Mouse (Mus musculus) kidney, postnatal 14 days (tissue): ENCODE measurements around the gene Csnk1e.

Experiments
- DNase-seq: peaks from one replicate; pipeline ENCODE4 v3.0.0; 2022; ENCODE audit warnings: mixed read lengths

Gene Csnk1e

DNA sequence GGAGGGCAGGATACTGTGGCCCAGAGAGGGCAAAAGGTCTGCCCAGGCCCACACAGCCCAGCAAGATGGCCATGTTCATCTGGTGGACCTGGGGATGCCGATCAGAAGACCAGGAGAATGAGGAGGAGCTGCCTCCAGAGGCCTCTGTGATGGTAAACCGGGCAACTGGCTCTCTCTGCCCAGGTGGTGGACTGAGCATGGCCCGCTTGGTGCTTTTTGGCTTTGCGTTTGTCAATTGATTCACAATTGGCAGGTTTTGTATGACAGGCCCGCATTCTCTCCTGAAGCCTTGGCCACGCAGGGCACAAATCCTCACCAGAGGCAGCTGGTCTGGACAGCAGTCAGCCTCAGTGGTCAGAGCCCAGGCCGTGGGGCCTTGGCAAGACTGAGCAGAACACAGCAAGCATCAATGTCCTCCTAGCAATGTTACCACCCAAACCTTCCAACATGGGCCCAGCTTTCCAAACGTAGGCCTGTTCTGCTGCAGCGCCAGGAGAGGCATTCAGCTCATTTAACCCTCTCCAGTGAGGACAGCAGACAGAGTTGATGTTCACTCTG lies 12.3 kb downstream of the Csnk1e start:
- no peak for DNase-seq

DNA sequence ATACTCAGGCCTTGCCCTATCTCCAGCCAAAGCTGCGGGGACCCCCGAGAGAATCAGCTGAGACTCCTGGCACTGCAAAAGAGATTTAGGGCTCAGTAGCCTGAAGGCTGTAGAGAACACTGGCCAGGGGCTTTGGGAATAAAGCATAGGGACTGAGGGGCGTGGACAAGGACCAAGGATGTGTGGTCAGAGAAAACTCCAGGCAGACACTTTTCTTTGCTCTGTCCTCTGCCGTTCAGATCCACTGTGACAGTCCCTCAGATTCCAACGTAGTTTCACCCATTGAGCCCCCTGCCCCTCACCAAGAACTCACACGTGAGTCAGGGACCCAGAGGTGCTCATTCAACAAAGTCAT lies 13.1 kb downstream of the Csnk1e start:
- no peak for DNase-seq

DNA sequence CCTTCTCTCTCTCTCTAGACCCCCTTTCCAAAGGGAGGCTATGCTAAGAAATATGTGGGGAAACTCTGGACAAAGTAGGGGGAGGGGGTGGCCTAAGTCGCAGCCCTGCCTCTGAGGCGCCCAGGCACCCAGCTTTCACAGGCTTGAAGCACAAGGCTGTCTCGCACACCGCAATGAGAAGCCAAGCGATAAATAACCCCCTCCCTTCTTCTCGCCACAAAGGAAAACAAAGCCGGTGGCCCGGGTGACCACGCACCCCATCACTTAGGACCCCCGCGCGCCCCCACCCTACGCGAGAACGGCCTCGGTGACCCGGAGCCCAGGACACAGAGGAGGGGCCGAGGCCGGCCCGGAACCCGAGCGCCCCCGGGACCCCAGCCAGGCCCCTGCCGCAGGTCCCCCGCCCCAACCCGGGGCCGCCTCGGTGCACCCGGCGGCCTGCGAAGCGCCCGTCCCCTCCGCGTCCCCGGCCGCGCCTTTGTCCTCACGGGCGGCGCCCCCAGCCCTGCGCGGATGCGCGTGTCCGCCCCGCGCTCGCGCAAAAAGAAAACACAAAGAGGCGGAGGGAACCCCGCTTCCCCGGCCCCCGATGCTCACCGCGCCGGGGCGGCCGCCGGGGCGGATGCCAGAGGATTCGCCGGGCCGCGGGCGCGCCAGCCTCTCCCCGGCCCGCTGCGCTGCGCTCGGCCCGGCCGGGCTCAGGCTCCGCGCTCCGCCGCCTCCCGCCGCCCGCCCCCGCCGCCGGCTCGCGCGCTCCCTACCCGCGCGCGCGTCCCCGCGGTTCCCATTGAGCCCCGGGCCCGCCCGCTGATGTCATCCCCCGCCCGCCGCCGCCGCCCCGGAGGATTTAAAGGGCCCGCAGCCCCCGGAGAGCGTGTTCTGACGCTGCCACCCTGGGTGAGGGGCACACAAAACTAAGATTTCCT lies 13.8 kb downstream of the Csnk1e start:
- DNase-seq = peak; percentile 90

DNA sequence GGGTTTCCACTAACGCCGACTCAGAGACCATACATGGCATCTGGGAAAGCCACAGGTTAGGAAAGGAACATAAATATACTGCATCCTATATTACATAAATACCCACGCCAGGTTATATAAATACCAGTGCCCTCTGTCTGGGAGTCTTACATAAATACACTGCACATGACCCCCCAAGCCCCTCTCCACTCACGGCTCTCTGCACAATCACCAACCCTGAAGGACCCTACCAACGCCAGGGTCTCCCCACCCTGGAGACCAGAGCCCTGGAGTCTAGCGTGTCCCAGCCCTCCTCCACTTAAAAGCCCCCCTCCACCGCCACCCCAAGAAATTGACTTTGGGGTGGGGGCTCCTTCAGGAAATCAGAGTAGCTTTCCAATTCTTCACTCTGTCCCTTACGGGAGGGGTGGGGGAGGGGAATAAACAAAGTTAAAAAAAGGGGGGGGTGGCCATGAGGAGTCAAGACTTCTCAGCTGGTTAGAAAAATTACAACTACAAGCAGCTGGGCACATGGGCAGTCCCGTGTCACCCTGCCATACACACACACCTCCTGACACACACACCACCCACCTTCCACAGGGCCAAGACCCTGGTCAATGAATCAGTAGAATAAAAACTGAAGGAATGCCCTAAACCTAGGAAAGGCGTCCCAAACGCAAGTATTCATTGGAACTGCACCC lies 14.6 kb downstream of the Csnk1e start:
- DNase-seq = no peak

DNA sequence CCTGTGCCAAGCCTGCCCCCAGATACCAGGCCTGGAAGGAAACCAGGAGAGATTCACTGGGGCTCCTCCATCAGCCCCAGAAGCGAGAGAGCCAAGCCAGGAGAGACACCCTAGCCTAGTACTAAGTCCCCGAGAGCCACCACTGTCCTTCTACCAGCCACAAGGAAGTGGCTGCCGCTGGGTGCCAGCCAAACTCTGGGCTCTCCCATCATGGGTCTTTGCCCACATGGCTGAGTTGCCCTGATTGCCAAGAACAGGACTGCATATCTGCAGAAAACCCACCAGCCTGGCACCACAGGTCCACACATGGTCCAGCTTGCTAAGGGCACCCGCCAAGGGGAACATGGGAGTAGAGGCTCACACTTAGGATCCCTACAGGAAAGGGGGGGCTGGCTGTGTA lies 15.1 kb downstream of the Csnk1e start:
- DNase-seq = peak; percentile 64

DNA sequence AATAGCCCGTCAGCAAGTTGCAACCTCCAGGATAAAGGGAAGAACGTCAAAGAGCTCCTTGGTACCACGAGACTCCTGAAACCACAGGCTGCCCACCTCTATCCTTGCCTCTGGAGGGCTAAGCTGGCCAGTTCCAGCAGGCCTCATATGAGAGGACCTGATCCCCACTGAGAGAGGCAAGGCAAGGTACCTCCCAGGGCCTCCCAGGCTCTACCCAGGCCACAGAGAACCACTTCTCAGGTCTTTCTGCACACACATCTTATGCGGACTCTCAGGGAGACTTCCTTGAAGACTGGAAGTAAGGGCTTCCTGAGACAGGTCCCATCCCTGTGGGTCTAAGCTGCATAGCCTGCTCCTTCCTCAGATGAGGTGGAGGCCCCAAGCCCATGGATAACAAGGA lies 16.0 kb downstream of the Csnk1e start:
- no peak for DNase-seq

DNA sequence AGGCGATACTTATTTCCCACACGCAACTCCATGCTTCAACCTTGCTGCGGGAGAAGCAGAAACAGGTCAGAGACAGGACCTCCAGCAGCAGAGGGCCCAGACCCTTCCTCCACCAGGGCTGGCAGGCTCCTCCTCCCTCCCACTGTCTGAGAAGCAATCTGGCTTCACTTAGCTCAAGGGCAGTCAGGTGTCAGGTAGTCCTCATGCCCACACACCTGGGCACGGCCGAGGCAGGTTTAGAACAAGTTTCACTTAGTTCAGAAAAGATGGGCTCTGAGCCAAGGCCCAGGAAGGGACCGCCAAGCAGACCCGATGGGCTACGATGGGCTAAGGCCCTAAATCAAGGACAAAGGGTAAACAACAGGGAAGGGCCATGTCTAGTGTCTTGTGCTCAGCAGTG lies 16.6 kb downstream of the Csnk1e start:
- DNase-seq = no peak

DNA sequence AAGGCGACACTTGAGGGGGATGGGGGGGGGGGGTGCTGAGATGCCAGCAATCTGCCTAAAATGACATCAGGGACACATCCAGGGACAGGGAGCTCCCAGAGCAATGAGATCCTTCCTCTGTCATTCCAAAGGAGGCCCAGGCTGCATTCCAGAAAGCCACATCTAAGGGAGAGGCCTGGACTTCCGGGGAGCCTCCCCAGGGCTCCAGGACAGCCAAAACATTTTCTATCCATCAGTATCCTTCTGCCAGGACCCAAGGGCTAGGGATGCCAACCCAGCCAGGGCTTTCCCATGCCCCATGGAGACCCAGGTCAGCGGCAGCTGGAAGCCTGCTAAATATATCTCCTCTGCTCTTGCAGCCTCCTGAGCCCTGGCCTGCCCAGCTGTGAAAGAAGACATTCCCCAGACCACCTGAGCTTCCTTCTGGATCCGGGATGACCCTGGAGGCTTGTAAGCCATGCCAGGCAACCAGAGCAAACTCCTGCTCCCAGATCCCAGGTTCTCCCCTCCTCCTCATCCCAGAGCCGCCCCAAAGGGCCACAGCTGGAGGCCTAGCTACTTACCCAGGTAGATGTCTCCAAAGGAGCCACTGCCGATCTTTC lies 17.1 kb downstream of the Csnk1e start:
- no peak for DNase-seq

DNA sequence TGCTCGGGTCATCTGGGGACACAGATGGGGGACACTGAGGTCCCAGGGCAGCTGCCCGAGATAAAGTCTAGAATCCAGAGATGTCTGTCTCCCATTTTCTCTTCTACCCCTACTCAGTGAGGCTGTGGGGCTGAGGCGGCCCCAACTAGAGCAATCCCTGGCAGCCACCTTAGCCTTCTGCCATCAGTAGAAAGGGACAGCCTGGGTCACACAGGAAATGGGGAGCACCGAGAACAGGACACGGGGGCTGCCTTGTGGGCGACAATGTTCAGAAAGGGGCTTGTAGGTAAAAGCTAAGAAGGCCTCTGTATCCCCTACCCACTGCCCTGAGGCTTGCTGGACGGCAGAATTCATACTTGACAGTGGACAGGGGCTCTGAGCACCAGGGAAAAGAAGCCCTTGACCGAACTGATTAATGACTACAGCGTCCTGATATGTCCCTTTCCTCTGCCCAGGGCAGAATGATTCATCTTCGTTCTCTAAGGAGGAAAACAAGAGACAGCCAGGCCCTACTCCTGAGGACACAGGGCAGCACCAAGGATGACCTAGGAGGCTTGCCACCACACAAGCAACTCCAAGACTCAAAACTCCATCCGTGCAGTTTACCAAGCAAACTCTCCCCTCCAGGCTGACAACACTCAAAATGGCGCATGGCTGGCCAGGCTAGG lies 17.7 kb downstream of the Csnk1e start:
- DNase-seq = no peak

DNA sequence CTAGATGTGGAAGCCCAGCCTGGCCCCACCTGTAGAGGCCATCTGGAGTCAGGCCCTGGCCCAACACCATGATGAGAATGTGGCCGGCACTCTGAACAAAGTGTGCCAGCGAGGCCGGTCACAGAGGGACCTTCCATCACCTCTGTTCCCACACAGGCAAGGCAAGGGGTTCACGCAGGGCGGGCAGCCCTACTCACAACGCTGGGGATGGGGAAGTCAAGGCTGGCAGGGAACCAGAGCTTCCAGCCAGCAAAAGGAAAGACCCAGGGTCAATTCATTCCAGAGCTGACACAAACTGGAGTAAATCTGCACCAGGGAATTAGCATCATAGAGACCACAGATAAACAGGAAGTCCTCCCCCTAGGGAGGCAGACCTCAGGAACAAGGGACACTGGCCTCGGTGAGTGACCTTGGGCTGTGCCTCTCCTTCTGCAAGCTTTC lies 18.9 kb downstream of the Csnk1e start:
- peak; percentile 70 for DNase-seq

DNA sequence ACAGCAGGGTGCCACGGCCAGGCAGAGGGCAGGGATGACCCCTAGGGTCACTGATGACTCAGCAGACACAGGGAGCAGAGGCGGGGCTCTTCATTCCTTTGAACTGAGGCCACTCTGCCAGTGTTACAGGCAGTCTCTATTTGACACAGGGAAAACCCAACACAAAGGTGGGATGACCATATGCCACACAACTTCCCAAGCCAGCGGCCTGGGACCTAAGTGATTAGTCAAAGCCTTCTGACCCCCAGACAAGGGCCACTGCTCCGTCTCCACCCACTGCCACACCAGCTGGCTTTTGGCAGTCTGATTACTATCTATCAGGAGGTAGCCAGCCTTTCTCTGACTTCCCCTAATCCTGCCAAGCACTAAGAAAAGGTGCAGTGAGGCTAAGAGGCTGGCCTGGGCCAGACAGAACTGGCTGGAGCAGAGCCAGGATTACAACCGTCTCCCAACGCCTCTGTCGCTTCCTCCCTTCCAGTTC lies 20.1 kb downstream of the Csnk1e start:
- DNase-seq = peak; percentile 75

DNA sequence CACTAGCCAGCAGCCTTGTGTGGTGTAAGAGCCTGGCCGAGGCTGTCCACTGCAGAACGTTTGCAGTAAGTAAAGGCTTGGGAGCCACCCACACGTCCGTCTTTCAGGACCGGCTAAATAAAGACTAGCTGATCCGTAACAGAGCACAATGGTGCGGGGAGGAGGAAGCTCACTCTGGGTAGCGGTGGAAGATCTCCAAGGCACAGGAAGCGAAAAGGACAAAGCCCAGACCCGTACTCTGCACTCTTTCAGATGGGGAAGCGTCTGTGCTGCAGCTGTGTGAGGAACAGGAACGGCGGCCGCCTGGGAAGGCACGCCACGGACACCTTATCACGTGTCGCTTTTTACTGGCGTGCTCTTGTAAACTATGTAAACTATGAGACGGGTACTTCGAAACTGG lies 22.5 kb downstream of the Csnk1e start:
- DNase-seq = peak; percentile 53

DNA sequence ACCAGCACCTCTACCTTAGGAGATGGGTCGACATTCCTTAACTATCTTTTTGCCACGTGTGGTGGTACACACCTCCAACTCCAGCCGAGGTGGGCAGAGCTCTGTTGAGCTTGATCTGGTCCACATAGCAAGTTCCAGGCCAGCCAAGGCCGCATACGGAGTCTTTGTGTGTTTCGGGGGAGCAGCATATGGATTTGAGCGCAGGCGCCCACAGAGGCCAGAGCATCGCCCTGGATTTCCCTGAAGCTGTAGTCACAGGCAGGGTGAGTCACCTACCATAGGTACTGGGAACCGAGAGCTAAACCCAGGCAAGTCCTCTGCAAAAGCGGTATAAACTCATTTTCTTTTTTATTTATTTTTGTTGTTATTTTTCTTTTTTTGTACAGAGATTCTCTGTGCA lies 23.0 kb downstream of the Csnk1e start:
- no peak for DNase-seq

DNA sequence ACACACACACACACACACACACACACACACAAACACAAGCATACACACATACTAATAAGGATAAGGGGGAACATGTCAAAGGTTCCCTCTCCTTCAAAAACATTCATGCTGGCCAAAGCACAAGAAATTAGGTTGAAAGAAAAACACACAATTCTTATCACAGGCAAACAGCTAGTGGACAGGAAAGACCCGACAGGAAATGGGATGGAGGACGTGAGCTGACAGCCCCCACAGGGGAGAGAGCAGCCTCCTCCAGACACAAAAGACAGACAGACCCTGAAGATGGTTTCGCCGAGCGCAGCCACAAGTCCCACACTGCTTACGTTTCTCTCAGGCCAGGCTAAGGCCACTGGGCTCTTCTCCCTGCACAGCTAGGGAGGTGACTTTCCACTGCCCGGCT lies 23.4 kb downstream of the Csnk1e start:
- DNase-seq = no peak

DNA sequence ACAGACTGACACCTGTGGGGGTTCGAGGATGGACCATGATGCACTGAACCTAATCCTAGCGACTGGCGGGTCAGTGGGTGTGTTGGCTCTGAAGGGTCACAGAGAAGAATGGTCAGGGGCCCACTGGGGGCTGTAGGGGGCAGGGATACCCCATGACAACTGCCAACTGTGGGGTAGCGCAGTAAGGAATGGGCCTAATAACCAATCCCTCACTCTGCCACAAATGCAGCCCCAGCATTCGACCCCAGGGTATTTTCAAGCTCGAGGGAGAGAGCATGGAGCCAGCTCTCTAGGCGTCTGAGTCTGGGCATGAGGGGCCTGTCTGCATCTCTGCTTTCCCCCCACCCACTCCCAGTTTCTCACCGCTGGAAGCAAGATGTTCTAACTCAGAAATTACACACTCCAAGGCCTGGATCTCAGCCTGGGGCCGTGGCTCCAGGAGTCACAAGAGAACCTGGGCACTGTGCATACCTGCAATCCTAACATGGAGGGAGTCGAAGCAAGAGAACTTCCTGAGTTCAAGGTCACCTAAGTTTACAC lies 24.8 kb downstream of the Csnk1e start:
- DNase-seq = no peak

DNA sequence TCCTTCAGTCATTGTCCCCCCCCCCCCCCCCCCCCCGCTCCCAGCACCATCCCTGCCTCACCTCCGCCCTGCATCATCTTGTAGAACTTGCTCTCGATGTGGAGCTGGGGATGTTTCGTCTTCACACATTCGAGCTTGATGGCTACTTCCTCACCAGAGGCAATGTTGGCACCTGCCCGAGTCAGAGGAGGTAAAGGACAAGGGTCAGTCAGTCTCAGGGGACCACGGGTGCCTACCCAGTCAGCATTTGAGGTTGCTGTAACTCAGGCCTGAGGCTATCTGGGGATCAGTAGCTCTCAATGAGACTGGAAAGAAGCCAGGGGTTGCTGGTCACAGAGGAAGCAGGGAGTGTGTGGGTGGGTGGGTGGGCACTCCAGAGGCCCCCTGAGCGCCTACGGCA lies 25.4 kb downstream of the Csnk1e start:
- DNase-seq = peak; percentile 53

DNA sequence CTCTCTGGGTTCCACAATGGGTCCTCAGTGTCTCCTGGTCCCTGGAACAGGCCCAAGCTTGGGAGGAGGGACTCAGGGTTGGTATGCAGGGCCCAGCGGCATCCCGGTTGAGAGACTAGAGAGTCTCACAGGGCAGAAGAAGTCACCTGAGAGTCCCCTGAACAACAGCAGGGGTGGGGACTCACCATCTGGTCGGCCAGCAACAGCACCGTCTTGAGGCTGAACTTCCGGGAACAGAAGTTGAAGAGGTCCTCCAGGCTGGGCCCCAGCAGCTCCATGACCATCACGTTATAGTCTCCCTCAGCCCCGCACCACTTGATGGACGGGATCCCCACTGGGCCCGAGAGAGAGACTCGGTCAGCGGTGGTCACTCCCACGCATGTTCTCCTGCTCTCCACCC lies 25.8 kb downstream of the Csnk1e start:
- DNase-seq = no peak

DNA sequence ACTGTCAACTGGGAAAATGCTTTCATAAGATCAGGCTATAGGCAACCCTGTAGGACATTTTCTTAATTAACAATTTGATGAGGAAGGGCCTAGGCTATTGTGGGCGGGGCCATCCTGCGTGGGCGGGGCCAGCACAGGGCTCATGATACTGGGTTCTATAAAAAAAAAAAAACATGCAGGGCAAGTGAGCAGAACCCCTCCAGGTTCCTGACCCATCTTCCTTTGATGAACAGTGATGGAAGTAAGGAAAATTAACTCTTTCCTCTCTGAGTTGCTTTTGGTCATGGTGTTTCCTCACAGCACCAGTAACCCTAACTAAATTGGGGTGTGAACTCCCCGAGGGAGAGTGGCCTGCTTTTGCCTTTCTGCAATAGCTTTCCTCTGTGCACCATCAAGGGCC lies 26.8 kb downstream of the Csnk1e start:
- no peak for DNase-seq

DNA sequence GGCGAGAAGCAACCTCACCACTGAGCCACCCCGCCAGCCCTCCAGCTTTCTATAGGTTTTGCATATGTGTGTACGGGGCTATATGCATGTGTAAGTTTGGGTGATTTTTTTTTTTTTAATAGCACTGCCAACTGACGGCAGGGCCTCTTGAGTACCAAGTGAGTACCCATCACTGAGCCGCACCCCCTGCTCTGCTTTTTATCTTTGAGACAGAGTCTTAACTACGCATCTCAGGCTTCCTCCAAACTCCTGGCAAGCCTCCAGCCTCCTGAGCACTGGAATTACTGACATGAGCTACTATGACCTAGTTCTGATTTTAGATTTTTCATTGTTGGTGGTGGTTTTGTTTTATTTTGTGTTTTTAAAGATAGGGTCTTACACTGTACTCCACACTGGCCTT lies 27.9 kb downstream of the Csnk1e start:
- no peak for DNase-seq

DNA sequence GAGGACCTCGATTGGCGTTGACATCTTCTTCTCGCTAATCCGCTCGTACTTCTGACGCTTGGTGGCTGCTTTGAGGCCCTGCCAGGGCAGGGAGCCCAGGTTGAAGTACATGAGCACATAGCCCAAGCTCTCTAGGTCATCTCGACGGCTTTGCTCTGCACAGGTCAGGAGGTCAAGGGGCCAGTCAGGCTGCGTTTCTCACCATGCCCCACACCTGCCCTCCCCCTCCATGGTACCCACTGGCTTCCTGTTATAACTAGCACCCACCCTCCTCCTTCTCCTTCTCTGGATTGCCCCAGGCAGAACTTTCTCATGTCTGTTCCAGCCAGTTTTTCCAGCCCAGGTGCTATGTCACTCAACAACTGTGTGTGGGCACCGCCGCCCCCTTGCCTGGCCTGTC lies 29.9 kb downstream of the Csnk1e start:
- DNase-seq = peak; percentile 71

DNA sequence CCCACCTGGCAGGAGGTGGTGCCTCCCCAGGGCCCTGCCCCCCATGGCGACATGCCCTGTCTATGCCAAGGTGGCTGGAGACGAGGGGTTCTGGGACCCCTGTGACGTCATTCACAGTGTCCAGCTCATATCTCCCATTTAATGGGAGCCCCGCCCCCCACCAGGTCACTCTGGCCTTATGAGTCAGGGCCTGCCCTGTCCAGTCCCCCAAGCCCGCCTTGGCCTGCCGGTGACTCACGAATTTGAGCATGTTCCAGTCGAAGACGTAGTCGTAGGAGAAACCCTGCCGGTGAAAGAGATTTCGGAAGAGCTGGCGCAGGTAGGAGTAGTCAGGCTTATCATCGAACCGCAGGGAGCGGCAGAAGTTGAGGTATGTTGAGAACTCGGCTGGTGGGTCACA lies 30.8 kb downstream of the Csnk1e start:
- no peak for DNase-seq

DNA sequence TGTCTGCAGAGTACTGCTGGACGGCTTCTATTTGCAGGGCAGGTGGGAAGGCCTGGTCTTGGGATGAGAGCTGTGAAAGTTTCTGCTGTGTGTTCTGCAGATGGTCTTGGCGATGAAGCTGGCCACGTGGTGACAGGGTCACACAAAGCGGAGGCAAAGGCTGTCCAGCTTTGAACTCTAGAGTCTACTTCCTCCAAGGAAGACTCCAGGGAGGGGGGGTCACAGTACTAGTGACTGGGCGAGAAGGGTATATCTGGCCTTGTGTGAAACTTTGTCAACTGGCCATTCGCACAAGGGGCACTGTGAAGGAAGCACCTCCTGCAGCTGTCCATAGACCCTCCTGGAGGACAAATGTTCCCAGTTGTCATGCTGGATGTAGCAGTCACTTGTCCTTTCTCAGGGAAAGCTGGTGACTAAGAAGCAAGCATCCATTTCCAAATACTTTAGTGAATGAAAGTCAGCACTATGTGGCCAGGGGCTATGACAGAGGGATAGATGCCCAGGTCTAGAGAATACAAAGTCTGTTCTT lies 32.6 kb downstream of the Csnk1e start:
- DNase-seq = no peak
